Mouse (Mus musculus) megakaryocyte, embryonic 14.5 days (primary cell): ENCODE measurements around the gene Htr1d. TPM values are rescaled to one million over a fixed set of nuclear protein-coding genes. Genes with fewer than 3 reads are reported as not detected.

Experiments used
- H3K27me3 ChIP-seq: replicated peaks from 2 replicates; pipeline ENCODE3; 2012; ENCODE audit warnings: inconsistent platforms
- H3K36me3 ChIP-seq: replicated peaks from 2 replicates; pipeline ENCODE3; 2012; ENCODE audit warnings: low read length, inconsistent platforms, mixed read lengths
- H3K4me1 ChIP-seq: 2 replicates; pipeline ENCODE4 v1.6.1; 2012; ENCODE audit warnings: inconsistent platforms
- H3K4me3 ChIP-seq: replicated peaks from 2 replicates; pipeline ENCODE3; 2012; ENCODE audit warnings: moderate library complexity, mild to moderate bottlenecking, inconsistent platforms
- H3K9me3 ChIP-seq: 2 replicates; pipeline ENCODE4 v1.6.1; 2012; ENCODE audit warnings: inconsistent platforms
- FLI1 ChIP-seq: IDR thresholded peaks from 2 replicates; pipeline ENCODE4 v1.6.1; 2012; ENCODE audit warnings: low read length, inconsistent platforms, mixed read lengths
- GATA1 ChIP-seq: IDR thresholded peaks from 3 replicates; pipeline ENCODE4 v1.6.1; 2012; ENCODE audit warnings: mixed read lengths, low read length, inconsistent platforms, borderline replicate concordance
- polyA plus RNA-seq: library from polyadenylated mRNA; stranded (reverse); fragments of >175 nt; gene quantifications from 2 replicates; pipeline ENCODE4 v1.2.3, GENCODE M21; 2012; ENCODE audit warnings: low replicate concordance; ENCODE audit not compliant: insufficient read depth

Gene Htr1d
- polyA plus RNA-seq, 1 experiment: not detected

- peaks cover 28% of the 10 kb centered on the region for H3K27me3 ChIP-seq
- TF ChIP-seq FLI1: no peak
- no peak for TF ChIP-seq GATA1
- no peak overlapping the region for H3K4me3 ChIP-seq
Measured at GRCm38 (mm10) chr4:136450271-136450670, 26.9 kb downstream of the Htr1d start.

GRCm38 (mm10) chr4:136451564-136451963 lies 28.2 kb downstream of the Htr1d start:
- H3K36me3 ChIP-seq: no peaks in the 10 kb centered on the region
- no peaks in the 10 kb centered on the region for H3K9me3 ChIP-seq
- TF ChIP-seq GATA1 (no peak), FLI1 (no peak)
- no peak overlapping the region for H3K4me3 ChIP-seq
- peaks cover 27% of the 10 kb centered on the region for H3K27me3 ChIP-seq
- peaks cover 5% of the 10 kb centered on the region for H3K4me1 ChIP-seq

More at GRCm38 (mm10) chr4:136450271-136450670, 26.9 kb downstream of the Htr1d start:
- Histone ChIP-seq H3K9me3 (no peaks in the 10 kb centered on the region), H3K36me3 (no peaks in the 10 kb centered on the region), H3K4me1 (peaks cover 5% of the 10 kb centered on the region)

- Histone ChIP-seq H3K27me3 (peaks cover 28% of the 10 kb centered on the region), H3K9me3 (no peaks in the 10 kb centered on the region), H3K4me3 (no peak overlapping the region), H3K4me1 (peaks cover 5% of the 10 kb centered on the region), H3K36me3 (no peaks in the 10 kb centered on the region)
- TF ChIP-seq GATA1: no peak
- no peak for TF ChIP-seq FLI1
Measured at GRCm38 (mm10) chr4:136452286-136452685, 29.0 kb downstream of the Htr1d start.

- no peak overlapping the region for H3K4me3 ChIP-seq
- peaks cover 25% of the 10 kb centered on the region for H3K27me3 ChIP-seq
- peaks cover 5% of the 10 kb centered on the region for H3K4me1 ChIP-seq
- TF ChIP-seq FLI1 (no peak), GATA1 (no peak)
- no peaks in the 10 kb centered on the region for H3K9me3 ChIP-seq
- no peaks in the 10 kb centered on the region for H3K36me3 ChIP-seq
Measured at GRCm38 (mm10) chr4:136452792-136453191, 29.5 kb downstream of the Htr1d start.

- Histone ChIP-seq H3K36me3 (no peaks in the 10 kb centered on the region), H3K4me1 (peaks cover 12% of the 10 kb centered on the region), H3K9me3 (no peaks in the 10 kb centered on the region), H3K4me3 (peak overlapping the region; percentile 90), H3K27me3 (peaks cover 28% of the 10 kb centered on the region)
- TF ChIP-seq FLI1 (no peak), GATA1 (no peak)
Measured at GRCm38 (mm10) chr4:136454850-136455260, 31.5 kb downstream of the Htr1d start.

GRCm38 (mm10) chr4:136456516-136457218 lies 33.3 kb downstream of the Htr1d start:
- Histone ChIP-seq H3K9me3 (peaks cover 2% of the 10 kb centered on the region; the same call in 1 of the 2 replicates), H3K4me3 (no peak overlapping the region), H3K36me3 (no peaks in the 10 kb centered on the region), H3K4me1 (peaks cover 12% of the 10 kb centered on the region), H3K27me3 (peaks cover 35% of the 10 kb centered on the region)
- no peak for TF ChIP-seq GATA1
- no peak for TF ChIP-seq FLI1

GRCm38 (mm10) chr4:136458276-136458675 lies 35.0 kb downstream of the Htr1d start:
- Histone ChIP-seq H3K27me3 (peaks cover 42% of the 10 kb centered on the region), H3K4me1 (peaks cover 28% of the 10 kb centered on the region), H3K36me3 (no peaks in the 10 kb centered on the region), H3K9me3 (peaks cover 2% of the 10 kb centered on the region; the same call in 1 of the 2 replicates), H3K4me3 (no peak overlapping the region)
- TF ChIP-seq GATA1 (no peak), FLI1 (no peak)

- H3K4me3 ChIP-seq: no peak overlapping the region
- H3K4me1 ChIP-seq: peaks cover 36% of the 10 kb centered on the region
- TF ChIP-seq FLI1 (no peak), GATA1 (no peak)
- peaks cover 40% of the 10 kb centered on the region for H3K27me3 ChIP-seq
- peaks cover 2% of the 10 kb centered on the region; the same call in 1 of the 2 replicates for H3K9me3 ChIP-seq
- H3K36me3 ChIP-seq: no peaks in the 10 kb centered on the region
Measured at GRCm38 (mm10) chr4:136459210-136459609, 35.9 kb downstream of the Htr1d start.

- no peak overlapping the region for H3K4me3 ChIP-seq
- H3K9me3 ChIP-seq: peaks cover 2% of the 10 kb centered on the region; the same call in 1 of the 2 replicates
- no peaks in the 10 kb centered on the region for H3K36me3 ChIP-seq
- TF ChIP-seq FLI1 (no peak), GATA1 (no peak)
- H3K4me1 ChIP-seq: peaks cover 38% of the 10 kb centered on the region
- H3K27me3 ChIP-seq: peaks cover 37% of the 10 kb centered on the region
Measured at GRCm38 (mm10) chr4:136461206-136461605, 37.9 kb downstream of the Htr1d start.

GRCm38 (mm10) chr4:136461761-136462085 lies 38.4 kb downstream of the Htr1d start:
- TF ChIP-seq FLI1 (no peak), GATA1 (no peak)
- Histone ChIP-seq H3K4me3 (peak overlapping the region; percentile 94), H3K4me1 (peaks cover 41% of the 10 kb centered on the region), H3K27me3 (peaks cover 37% of the 10 kb centered on the region), H3K36me3 (no peaks in the 10 kb centered on the region), H3K9me3 (peaks cover 2% of the 10 kb centered on the region; the same call in 1 of the 2 replicates)
